Mouse (Mus musculus): ENCODE data around the gene Ccdc73. TPM values are rescaled to one million over a fixed set of nuclear protein-coding genes. Genes with fewer than 3 reads are reported as not detected.
A peak's percentile ranks its signal among the peaks of the same experiment; 100 is the strongest.

Ccdc73 gene
- polyA plus RNA-seq, 1 experiment from 2014 or later, result 7.4 TPM

DNA sequence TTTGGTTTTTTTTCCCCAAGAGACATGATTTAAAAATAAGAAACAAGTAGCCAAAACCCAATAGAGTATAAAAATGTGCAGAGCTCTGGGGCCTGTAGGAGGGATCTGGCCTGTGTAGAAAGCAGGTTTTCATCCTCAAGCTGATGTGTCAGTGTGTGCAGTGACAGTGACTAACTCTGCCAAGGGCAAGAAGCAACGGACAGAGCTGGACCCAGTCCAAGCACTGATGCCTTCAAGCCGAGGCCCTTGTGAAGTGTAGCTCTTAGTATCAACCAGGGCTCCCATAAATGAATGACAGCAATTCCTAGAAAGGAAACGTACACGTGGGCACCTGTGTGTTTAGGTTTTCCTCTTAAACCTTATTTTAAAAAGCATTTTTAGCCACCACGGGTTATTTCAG, 161.2 kb downstream of the Ccdc73 start:
- H3K36me3 ChIP-seq (ENCODE audit: control insufficient read depth, insufficient read depth, low read length), result no peaks in the 10 kb centered on the region
- H3K27me3 ChIP-seq (ENCODE audit: control insufficient read depth, insufficient read depth, low read length), result no peaks in the 10 kb centered on the region
- no peak overlapping the region for H3K4me2 ChIP-seq (replicated peaks; ENCODE audit: low read depth, low read length)
- WGBS, result 68% methylated on average over 5 of the region's 5 CpGs
- no peak overlapping the region for H3K4me3 ChIP-seq (ENCODE audit: low read length)
- no peak overlapping the region for H3K9ac ChIP-seq (ENCODE audit: low read depth, low read length)
- H3K9me3 ChIP-seq (ENCODE audit: control insufficient read depth, low read length), result no peaks in the 10 kb centered on the region
- H3K4me1 ChIP-seq (ENCODE audit: control insufficient read depth, insufficient read depth, low read length), result peaks cover 24% of the 10 kb centered on the region
- H3K27ac ChIP-seq (ENCODE audit: low read depth, low read length), result no peak overlapping the region
- no peak for ATAC-seq (ENCODE audit: low FRiP score, low TSS enrichment)

DNA sequence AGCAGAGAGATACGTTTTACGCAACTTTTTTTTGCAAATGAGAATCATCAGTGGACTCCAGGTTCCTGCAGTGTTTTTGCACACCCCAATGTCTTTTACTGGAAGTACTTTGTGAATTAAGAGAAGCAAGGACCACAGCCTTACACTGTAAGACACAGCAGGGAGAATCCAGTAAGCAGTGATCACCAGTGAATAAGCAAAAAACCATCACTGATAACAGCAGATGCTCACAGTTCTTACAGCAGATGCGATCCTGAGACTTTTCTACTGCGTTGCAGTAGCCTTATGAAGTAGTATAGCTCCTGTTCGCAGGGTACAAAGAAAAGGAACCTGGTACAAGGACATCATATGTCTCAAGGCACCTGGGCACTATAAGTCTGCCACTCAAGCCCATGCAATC, 162.9 kb downstream of the Ccdc73 start:
- Histone ChIP-seq H3K27ac (ENCODE audit: low read depth, low read length) (no peak overlapping the region), H3K4me2 (replicated peaks; ENCODE audit: low read depth, low read length) (no peak overlapping the region), H3K36me3 (ENCODE audit: control insufficient read depth, insufficient read depth, low read length) (no peaks in the 10 kb centered on the region), H3K9me3 (ENCODE audit: control insufficient read depth, low read length) (no peaks in the 10 kb centered on the region), H3K27me3 (ENCODE audit: control insufficient read depth, insufficient read depth, low read length) (no peaks in the 10 kb centered on the region), H3K4me3 (ENCODE audit: low read length) (no peak overlapping the region), H3K4me1 (ENCODE audit: control insufficient read depth, insufficient read depth, low read length) (peaks cover 17% of the 10 kb centered on the region), H3K9ac (ENCODE audit: low read depth, low read length) (no peak overlapping the region)
- 91% methylated on average over 5 of the region's 5 CpGs for WGBS
- no peak for ATAC-seq (ENCODE audit: low FRiP score, low TSS enrichment)

- Histone ChIP-seq H3K9ac (ENCODE audit: low read depth, low read length) (no peak overlapping the region), H3K36me3 (ENCODE audit: control insufficient read depth, insufficient read depth, low read length) (no peaks in the 10 kb centered on the region), H3K27ac (ENCODE audit: low read depth, low read length) (no peak overlapping the region), H3K9me3 (ENCODE audit: control insufficient read depth, low read length) (no peaks in the 10 kb centered on the region), H3K4me2 (replicated peaks; ENCODE audit: low read depth, low read length) (no peak overlapping the region), H3K4me1 (ENCODE audit: control insufficient read depth, insufficient read depth, low read length) (peaks cover 16% of the 10 kb centered on the region), H3K4me3 (ENCODE audit: low read length) (no peak overlapping the region), H3K27me3 (ENCODE audit: control insufficient read depth, insufficient read depth, low read length) (no peaks in the 10 kb centered on the region)
- ATAC-seq (ENCODE audit: low FRiP score, low TSS enrichment), result no peak
- 91% methylated on average over 3 of the region's 3 CpGs for WGBS
Measured at GRCm38 (mm10) chr2:105034084-105034483, 166.5 kb downstream of the Ccdc73 start.

GRCm38 (mm10) chr2:105035985-105036384, 168.4 kb downstream of the Ccdc73 start:
- no peak overlapping the region for H3K4me3 ChIP-seq (ENCODE audit: low read length)
- no peaks in the 10 kb centered on the region for H3K27me3 ChIP-seq (ENCODE audit: control insufficient read depth, insufficient read depth, low read length)
- no peaks in the 10 kb centered on the region for H3K9me3 ChIP-seq (ENCODE audit: control insufficient read depth, low read length)
- H3K9ac ChIP-seq (ENCODE audit: low read depth, low read length), result no peak overlapping the region
- WGBS, result 18% methylated on average over 11 of the region's 11 CpGs
- peak; percentile 86 for ATAC-seq (ENCODE audit: low FRiP score, low TSS enrichment)
- H3K36me3 ChIP-seq (ENCODE audit: control insufficient read depth, insufficient read depth, low read length), result no peaks in the 10 kb centered on the region
- peaks cover 16% of the 10 kb centered on the region for H3K4me1 ChIP-seq (ENCODE audit: control insufficient read depth, insufficient read depth, low read length)
- H3K27ac ChIP-seq (ENCODE audit: low read depth, low read length), result peak overlapping the region; percentile 72
- H3K4me2 ChIP-seq (replicated peaks; ENCODE audit: low read depth, low read length), result no peak overlapping the region

DNA sequence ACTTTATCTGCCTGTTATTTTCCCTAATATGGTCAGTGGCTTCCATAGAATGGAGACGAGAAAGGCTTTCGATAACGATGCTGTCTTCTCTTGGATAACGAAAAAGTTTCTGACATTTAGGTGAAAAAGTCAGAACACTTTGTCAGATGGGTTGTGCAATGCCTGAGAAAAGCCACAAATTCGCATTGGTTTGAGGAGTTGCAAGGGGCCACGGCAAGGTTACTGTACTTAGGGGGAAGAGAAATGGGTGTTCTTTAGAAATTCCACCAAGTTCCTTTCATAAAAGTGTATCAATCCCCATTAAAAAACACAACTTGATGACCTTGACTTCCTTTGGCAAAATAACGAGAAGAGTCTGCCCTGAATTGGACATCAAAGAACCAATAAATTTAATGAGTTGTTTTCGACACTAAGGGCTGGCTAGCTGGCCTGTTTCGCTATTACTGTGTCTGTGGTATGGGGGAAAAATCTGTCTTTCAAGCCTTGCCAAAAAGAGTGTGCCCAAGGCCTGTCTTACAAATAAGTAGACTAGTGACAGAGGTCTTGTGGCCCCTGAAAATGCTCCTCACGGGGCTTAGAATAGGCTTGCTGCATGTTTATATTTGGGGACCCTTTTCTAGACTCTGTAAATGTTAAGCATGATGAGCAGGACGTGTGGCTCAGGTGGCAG, 168.9 kb downstream of the Ccdc73 start:
- ATAC-seq (ENCODE audit: low FRiP score, low TSS enrichment), result no peak
- Histone ChIP-seq H3K27me3 (ENCODE audit: control insufficient read depth, insufficient read depth, low read length) (no peaks in the 10 kb centered on the region), H3K4me3 (ENCODE audit: low read length) (no peak overlapping the region), H3K36me3 (ENCODE audit: control insufficient read depth, insufficient read depth, low read length) (no peaks in the 10 kb centered on the region), H3K9me3 (ENCODE audit: control insufficient read depth, low read length) (no peaks in the 10 kb centered on the region), H3K9ac (ENCODE audit: low read depth, low read length) (no peak overlapping the region), H3K27ac (ENCODE audit: low read depth, low read length) (peak overlapping the region; percentile 79), H3K4me2 (replicated peaks; ENCODE audit: low read depth, low read length) (no peak overlapping the region), H3K4me1 (ENCODE audit: control insufficient read depth, insufficient read depth, low read length) (peaks cover 16% of the 10 kb centered on the region)
- 22% methylated on average over 11 of the region's 11 CpGs for WGBS

- no peak for ATAC-seq (ENCODE audit: low FRiP score, low TSS enrichment)
- H3K9ac ChIP-seq (ENCODE audit: low read depth, low read length), result no peak overlapping the region
Measured at GRCm38 (mm10) chr2:105037956-105038569, 170.5 kb downstream of the Ccdc73 start.

DNA sequence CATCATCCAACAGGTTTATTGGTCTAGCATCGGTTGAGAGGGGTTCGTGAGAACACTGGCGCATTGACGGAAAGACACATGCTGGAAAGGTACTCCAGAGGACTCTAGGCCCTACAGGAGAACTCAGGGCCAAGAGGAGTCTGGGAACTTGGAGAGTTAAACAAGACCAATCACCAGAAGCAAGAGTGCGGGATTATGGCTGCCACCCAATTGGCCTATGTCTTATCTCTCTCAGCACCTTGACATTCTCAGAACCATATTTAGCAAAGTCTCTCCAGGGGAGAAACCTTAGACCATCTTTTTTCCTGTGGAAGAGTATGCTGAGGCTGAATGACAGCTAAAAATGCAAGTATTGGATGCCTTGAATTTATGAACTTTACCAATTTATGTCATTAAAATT, 171.3 kb downstream of the Ccdc73 start:
- H3K27me3 ChIP-seq (ENCODE audit: control insufficient read depth, insufficient read depth, low read length), result no peaks in the 10 kb centered on the region
- H3K36me3 ChIP-seq (ENCODE audit: control insufficient read depth, insufficient read depth, low read length), result no peaks in the 10 kb centered on the region
- H3K9ac ChIP-seq (ENCODE audit: low read depth, low read length), result no peak overlapping the region
- no peak overlapping the region for H3K4me3 ChIP-seq (ENCODE audit: low read length)
- no peak overlapping the region for H3K4me2 ChIP-seq (replicated peaks; ENCODE audit: low read depth, low read length)
- H3K27ac ChIP-seq (ENCODE audit: low read depth, low read length), result no peak overlapping the region
- H3K4me1 ChIP-seq (ENCODE audit: control insufficient read depth, insufficient read depth, low read length), result peaks cover 16% of the 10 kb centered on the region
- WGBS, result 92% methylated on average over 5 of the region's 5 CpGs
- H3K9me3 ChIP-seq (ENCODE audit: control insufficient read depth, low read length), result no peaks in the 10 kb centered on the region
- no peak for ATAC-seq (ENCODE audit: low FRiP score, low TSS enrichment)

More at GRCm38 (mm10) chr2:105037956-105038569, 170.5 kb downstream of the Ccdc73 start:
- H3K4me2 ChIP-seq (replicated peaks; ENCODE audit: low read depth, low read length), result no peak overlapping the region
- H3K27me3 ChIP-seq (ENCODE audit: control insufficient read depth, insufficient read depth, low read length), result no peaks in the 10 kb centered on the region
- peaks cover 16% of the 10 kb centered on the region for H3K4me1 ChIP-seq (ENCODE audit: control insufficient read depth, insufficient read depth, low read length)
- no peak overlapping the region for H3K4me3 ChIP-seq (ENCODE audit: low read length)
- H3K27ac ChIP-seq (ENCODE audit: low read depth, low read length), result no peak overlapping the region
- no peaks in the 10 kb centered on the region for H3K36me3 ChIP-seq (ENCODE audit: control insufficient read depth, insufficient read depth, low read length)
- 63% methylated on average over 7 of the region's 7 CpGs for WGBS
- H3K9me3 ChIP-seq (ENCODE audit: control insufficient read depth, low read length), result no peaks in the 10 kb centered on the region

DNA sequence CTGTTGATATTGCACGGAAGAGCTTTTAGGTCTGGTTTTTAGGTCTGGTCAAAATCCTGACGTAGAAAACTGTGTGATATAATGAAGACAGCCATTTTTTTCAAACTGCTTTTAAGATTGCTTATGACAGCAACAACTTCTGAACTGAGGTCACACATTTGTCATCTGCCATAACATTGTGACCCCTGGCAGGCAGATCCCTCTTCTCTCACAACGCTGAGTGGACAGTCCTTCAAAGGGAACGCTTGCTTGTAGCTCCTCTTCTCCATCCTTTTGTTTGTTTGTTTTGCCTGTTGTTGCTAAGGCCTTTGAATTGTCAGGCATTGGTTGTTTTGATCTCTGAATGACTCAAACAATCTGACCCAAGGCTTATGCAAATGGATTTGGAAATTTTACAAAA, 173.3 kb downstream of the Ccdc73 start:
- no peaks in the 10 kb centered on the region for H3K9me3 ChIP-seq (ENCODE audit: control insufficient read depth, low read length)
- H3K4me1 ChIP-seq (ENCODE audit: control insufficient read depth, insufficient read depth, low read length), result peaks cover 9% of the 10 kb centered on the region
- H3K9ac ChIP-seq (ENCODE audit: low read depth, low read length), result no peak overlapping the region
- no peak overlapping the region for H3K4me2 ChIP-seq (replicated peaks; ENCODE audit: low read depth, low read length)
- ATAC-seq (ENCODE audit: low FRiP score, low TSS enrichment), result no peak
- WGBS, result 68% methylated on average over 4 of the region's 4 CpGs
- H3K27ac ChIP-seq (ENCODE audit: low read depth, low read length), result no peak overlapping the region
- no peak overlapping the region for H3K4me3 ChIP-seq (ENCODE audit: low read length)
- no peaks in the 10 kb centered on the region for H3K36me3 ChIP-seq (ENCODE audit: control insufficient read depth, insufficient read depth, low read length)
- no peaks in the 10 kb centered on the region for H3K27me3 ChIP-seq (ENCODE audit: control insufficient read depth, insufficient read depth, low read length)

DNA sequence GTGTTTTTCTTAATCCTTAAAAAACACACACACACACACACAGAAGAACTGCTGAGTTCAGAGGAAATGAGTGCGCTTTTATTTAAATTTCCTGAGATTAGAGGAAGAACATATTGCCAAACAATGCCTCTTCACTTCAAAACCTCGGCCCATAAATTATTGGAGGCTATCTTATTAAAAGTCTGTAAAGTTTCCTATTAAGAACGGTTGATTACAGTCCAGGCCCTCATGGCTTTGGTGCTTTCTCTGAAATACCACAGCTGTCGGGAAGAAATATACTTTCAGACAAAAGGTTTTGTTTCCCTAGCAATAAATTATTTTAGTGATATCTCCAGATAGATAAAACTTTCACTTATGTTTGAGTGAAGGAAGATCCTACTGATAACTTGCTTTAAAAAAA, 175.5 kb downstream of the Ccdc73 start:
- no peaks in the 10 kb centered on the region for H3K9me3 ChIP-seq (ENCODE audit: control insufficient read depth, low read length)
- H3K36me3 ChIP-seq (ENCODE audit: control insufficient read depth, insufficient read depth, low read length), result no peaks in the 10 kb centered on the region
- H3K4me3 ChIP-seq (ENCODE audit: low read length), result no peak overlapping the region
- no peaks in the 10 kb centered on the region; the same call in 1 of the 2 replicates for H3K4me1 ChIP-seq (ENCODE audit: control insufficient read depth, insufficient read depth, low read length)
- no peak overlapping the region for H3K27ac ChIP-seq (ENCODE audit: low read depth, low read length)
- ATAC-seq (ENCODE audit: low FRiP score, low TSS enrichment), result peak; percentile 66; the same call in 1 of the 2 replicates
- H3K4me2 ChIP-seq (replicated peaks; ENCODE audit: low read depth, low read length), result no peak overlapping the region
- no peak overlapping the region for H3K9ac ChIP-seq (ENCODE audit: low read depth, low read length)
- WGBS, result 21% methylated on average over 4 of the region's 4 CpGs
- H3K27me3 ChIP-seq (ENCODE audit: control insufficient read depth, insufficient read depth, low read length), result no peaks in the 10 kb centered on the region

Measured in kidney, embryonic 14.5 days (tissue).